Mouse (Mus musculus) lung, postnatal 0 days (tissue): ENCODE measurements around the gene Rrp1b. TPM values are rescaled to one million over a fixed set of nuclear protein-coding genes. Genes with fewer than 3 reads are reported as not detected.
"Not testable (repeated sequence)": the region's sequence is repeated elsewhere in the genome, so short reads cannot be mapped to it uniquely, and the experiment has no call there.

Experiments
- ATAC-seq: fragments of 200-750 bp; cut with Nextera tagmentation; 2 replicates; pipeline ENCODE4 v1.8.0; 2017; ENCODE audit warnings: moderate library complexity
- DNase-seq: peaks from one replicate; pipeline ENCODE4 v3.0.0-alpha.2; 2016; ENCODE audit warnings: low spot score
- H3K27ac ChIP-seq: fragments of 300-500 bp; sonication (generic); 2 replicates; pipeline ENCODE4 v1.5.1; 2014; ENCODE audit warnings: antibody characterized with exemption, mild to moderate bottlenecking, low read length, mixed read lengths
- H3K27me3 ChIP-seq: fragments of 300-500 bp; sonication (generic); replicated peaks from 2 replicates; pipeline ENCODE4 v1.6.1; 2014; ENCODE audit warnings: low read length, mixed read lengths; ENCODE audit not compliant: insufficient read depth
- H3K36me3 ChIP-seq: fragments of 300-500 bp; sonication (generic); 2 replicates; pipeline ENCODE4 v1.6.1; 2014; ENCODE audit warnings: low read length, mixed read lengths; ENCODE audit not compliant: insufficient read depth
- H3K4me1 ChIP-seq: fragments of 300-500 bp; sonication (generic); 2 replicates; pipeline ENCODE4 v1.6.1; 2014; ENCODE audit warnings: antibody characterized with exemption, low read depth, low read length, mixed read lengths; ENCODE audit not compliant: insufficient read depth
- H3K4me2 ChIP-seq: fragments of 300-500 bp; sonication (generic); replicated peaks from 2 replicates; pipeline ENCODE4 v1.6.1; 2014; ENCODE audit warnings: low read depth, mild to moderate bottlenecking, low read length, moderate library complexity, mixed read lengths
- H3K4me3 ChIP-seq: fragments of 300-500 bp; sonication (generic); 2 replicates; pipeline ENCODE4 v1.5.1; 2014; ENCODE audit warnings: low read depth, low read length
- H3K9ac ChIP-seq: fragments of 300-500 bp; sonication (generic); replicated peaks from 2 replicates; pipeline ENCODE4 v1.6.1; 2014; ENCODE audit warnings: low read depth, mild to moderate bottlenecking
- H3K9me3 ChIP-seq: fragments of 300-500 bp; sonication (generic); 2 replicates; pipeline ENCODE4 v1.6.1; 2016; ENCODE audit warnings: low read length, mixed read lengths
- CTCF ChIP-seq: IDR thresholded peaks from 2 replicates; pipeline ENCODE4 v1.5.1; 2016; ENCODE audit warnings: antibody characterized with exemption, mild to moderate bottlenecking
- EP300 ChIP-seq: IDR thresholded peaks from 2 replicates; pipeline ENCODE4 v1.6.1; 2016; ENCODE audit warnings: antibody characterized with exemption, mild to moderate bottlenecking, control low read depth
- WGBS: fragments of 180-500 bp; shearing (Covaris S2); extraction: QIAGEN DNeasy Blood & Tissue Kit; methylation state at CpG from one replicate; pipeline ENCODE4 v1.1.7; 2014; 5-methylcytosine and 5-hydroxymethylcytosine counted together
- polyA plus RNA-seq: library from polyadenylated mRNA; unstranded; fragments of >200 nt; fragmentation: Nextera tagmentation; extraction: Ambion mirVana; gene quantifications from 2 replicates; pipeline ENCODE4 v1.2.1, GENCODE M21; 2015

Rrp1b gene
- polyA plus RNA-seq, 1 experiment from 2014 or later = 26.3 TPM

GRCm38 (mm10) chr17:32099574-32099942 lies 63.7 kb downstream of the Rrp1b start:
- WGBS = 34% methylated on average over 8 of the region's 8 CpGs
- H3K4me2 ChIP-seq = peak overlapping the region; percentile 71; the same call in 1 of the 2 replicates
- H3K27ac ChIP-seq = no peak overlapping the region
- no peak for DNase-seq
- no peaks in the 10 kb centered on the region for H3K36me3 ChIP-seq
- TF ChIP-seq EP300 (no peak), CTCF (no peak)
- H3K9me3 ChIP-seq = no peaks in the 10 kb centered on the region
- H3K9ac ChIP-seq = no peak overlapping the region
- no peaks in the 10 kb centered on the region for H3K27me3 ChIP-seq
- no peak for ATAC-seq
- H3K4me1 ChIP-seq = peaks cover 3% of the 10 kb centered on the region; the same call in 1 of the 2 replicates
- H3K4me3 ChIP-seq = peak overlapping the region; percentile 29; the same call in 1 of the 2 replicates

DNA sequence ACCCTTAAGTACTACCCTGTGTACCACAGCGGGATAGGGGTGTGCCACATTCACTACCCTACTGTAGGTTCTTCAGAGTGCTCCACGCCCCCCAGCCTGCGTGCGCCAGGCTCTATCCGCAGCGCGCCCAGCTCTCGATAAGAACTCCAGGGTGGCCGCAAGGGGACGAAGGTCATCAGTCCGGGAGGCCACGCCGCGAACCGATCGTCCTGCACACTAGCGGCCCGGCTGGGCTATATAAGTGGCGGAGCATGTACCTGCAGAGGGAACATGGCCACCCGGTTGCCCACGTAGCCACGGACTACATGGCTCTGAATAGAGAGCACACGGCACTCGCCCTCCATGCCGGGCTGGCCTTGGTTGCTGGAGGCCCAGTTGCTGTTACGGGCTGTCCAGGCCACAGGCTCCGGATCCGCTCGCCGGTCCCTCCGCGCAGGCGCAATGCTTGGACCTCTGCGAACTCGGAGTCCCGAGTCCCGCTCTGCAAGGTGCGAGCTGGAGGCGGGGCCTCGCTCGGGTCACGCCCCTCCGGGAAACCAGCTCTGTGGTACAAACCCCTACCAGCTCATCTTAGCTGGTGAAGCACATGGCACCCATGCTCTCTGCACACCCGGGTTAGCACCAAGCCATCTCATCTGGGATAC lies 64.2 kb downstream of the Rrp1b start:
- peak; percentile 69 for DNase-seq
- Histone ChIP-seq H3K4me2 (peak overlapping the region; percentile 71), H3K4me1 (peaks cover 3% of the 10 kb centered on the region; the same call in 1 of the 2 replicates), H3K4me3 (peak overlapping the region; percentile 29), H3K27ac (no peak overlapping the region), H3K27me3 (no peaks in the 10 kb centered on the region), H3K9me3 (no peaks in the 10 kb centered on the region), H3K9ac (no peak overlapping the region), H3K36me3 (no peaks in the 10 kb centered on the region)
- TF ChIP-seq CTCF (no peak), EP300 (no peak)
- 2% methylated on average over 43 of the region's 44 CpGs for WGBS
- peak; percentile 90 for ATAC-seq

DNA sequence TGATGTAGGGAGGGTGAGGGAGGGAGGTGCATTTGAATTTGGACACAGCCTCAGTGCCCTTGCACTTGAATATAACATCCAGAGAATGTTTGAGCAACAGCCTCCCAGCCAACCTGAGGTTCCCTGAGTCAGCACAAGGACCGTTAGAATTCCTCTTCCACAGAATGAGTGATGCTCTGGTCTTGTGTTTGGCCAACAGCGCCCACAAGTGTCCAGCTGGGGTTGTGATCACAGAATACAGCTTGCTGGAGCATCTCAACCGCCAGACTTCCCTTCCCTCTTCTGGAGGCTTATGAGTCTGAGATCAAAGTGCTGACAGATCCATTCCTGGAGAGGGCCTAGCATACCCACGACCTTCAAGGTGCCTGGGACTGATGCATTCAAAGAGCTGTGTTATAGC lies 67.2 kb downstream of the Rrp1b start:
- peaks cover 3% of the 10 kb centered on the region; the same call in 1 of the 2 replicates for H3K4me1 ChIP-seq
- ATAC-seq (no peak), DNase-seq (no peak)
- H3K4me2 ChIP-seq = no peak overlapping the region
- no peaks in the 10 kb centered on the region for H3K27me3 ChIP-seq
- TF ChIP-seq CTCF (peak; percentile 49), EP300 (no peak)
- no peak overlapping the region for H3K4me3 ChIP-seq
- WGBS = 13% methylated on average over 4 of the region's 4 CpGs
- no peak overlapping the region for H3K27ac ChIP-seq
- H3K9me3 ChIP-seq = no peaks in the 10 kb centered on the region
- no peaks in the 10 kb centered on the region for H3K36me3 ChIP-seq
- no peak overlapping the region for H3K9ac ChIP-seq

- DNase-seq (no peak), ATAC-seq (no peak)
- H3K4me2 ChIP-seq = no peak overlapping the region
- H3K4me3 ChIP-seq = no peak overlapping the region
- no peaks in the 10 kb centered on the region for H3K36me3 ChIP-seq
- H3K4me1 ChIP-seq = no peaks in the 10 kb centered on the region
- H3K9me3 ChIP-seq = no peaks in the 10 kb centered on the region
- H3K27ac ChIP-seq = no peak overlapping the region
- H3K27me3 ChIP-seq = no peaks in the 10 kb centered on the region
- TF ChIP-seq EP300 = no peak
- TF ChIP-seq CTCF = no peak
- 54% methylated on average over 2 of the region's 2 CpGs for WGBS
- H3K9ac ChIP-seq = no peak overlapping the region
These were observed 70.5 kb downstream of the Rrp1b start for GRCm38 (mm10) chr17:32106358-32106757.

DNA sequence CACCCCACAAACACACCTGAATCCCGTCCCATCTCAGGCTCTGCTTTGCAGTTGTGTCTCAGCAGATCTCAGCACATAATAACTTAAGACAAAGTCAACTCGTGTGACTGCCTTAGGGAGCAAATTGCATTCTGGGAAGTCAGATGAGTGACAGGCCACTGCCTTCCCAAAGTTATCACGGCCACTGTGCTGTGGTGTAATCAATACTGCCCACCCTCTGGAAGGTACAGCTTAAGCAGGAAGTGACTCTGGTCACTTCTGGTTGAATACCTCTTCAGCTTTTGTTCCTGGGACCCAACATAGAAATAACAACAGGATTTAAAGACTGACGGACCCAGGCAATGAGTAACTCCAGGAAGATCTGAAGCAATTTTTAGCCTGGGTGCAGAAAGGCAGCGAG lies 72.0 kb downstream of the Rrp1b start:
- TF ChIP-seq EP300 = no peak
- no peak for TF ChIP-seq CTCF
- 53% methylated on average over 5 of the region's 5 CpGs for WGBS

GRCm38 (mm10) chr17:32108320-32109011 lies 72.6 kb downstream of the Rrp1b start:
- DNase-seq, H3K27me3 ChIP-seq, H3K4me3 ChIP-seq, ATAC-seq, H3K36me3 ChIP-seq, H3K4me2 ChIP-seq, H3K4me1 ChIP-seq, H3K9ac ChIP-seq, H3K27ac ChIP-seq, H3K9me3 ChIP-seq: not testable (repeated sequence)
- 49% methylated on average over 5 of the region's 5 CpGs for WGBS
- peak; percentile 56 for TF ChIP-seq EP300

More for the DNA sequence above, 72.0 kb downstream of the Rrp1b start:
- Histone ChIP-seq H3K4me3 (no peak overlapping the region), H3K4me1 (no peaks in the 10 kb centered on the region), H3K9ac (no peak overlapping the region), H3K4me2 (no peak overlapping the region), H3K27ac (no peak overlapping the region), H3K9me3 (no peaks in the 10 kb centered on the region), H3K36me3 (no peaks in the 10 kb centered on the region), H3K27me3 (no peaks in the 10 kb centered on the region)
- ATAC-seq (no peak), DNase-seq (no peak)
